Mouse (Mus musculus) embryonic facial prominence, embryonic 10.5 days (tissue): ENCODE results near the gene A230050P20Rik. TPM values are rescaled to one million over a fixed set of nuclear protein-coding genes. Genes with fewer than 3 reads are reported as not detected.

ENCODE experiments used
- DNase-seq: peaks from one replicate; pipeline ENCODE4 v3.0.0-alpha.2; 2017; ENCODE audit warnings: low spot score
- H3K27ac ChIP-seq: fragments of 300-500 bp; sonication (generic); replicated peaks from 2 replicates; pipeline ENCODE4 v1.5.1; 2016; ENCODE audit warnings: mild to moderate bottlenecking
- H3K27me3 ChIP-seq: fragments of 300-500 bp; sonication (generic); replicated peaks from 2 replicates; pipeline ENCODE4 v1.6.1; 2016; ENCODE audit warnings: low read depth, mild to moderate bottlenecking; ENCODE audit not compliant: poor library complexity, severe bottlenecking
- H3K36me3 ChIP-seq: fragments of 300-500 bp; sonication (generic); replicated peaks from 2 replicates; pipeline ENCODE4 v1.6.1; 2016; ENCODE audit warnings: mild to moderate bottlenecking, moderate library complexity
- H3K4me1 ChIP-seq: fragments of 300-500 bp; sonication (generic); 2 replicates; pipeline ENCODE4 v1.6.1; 2016
- H3K4me3 ChIP-seq: fragments of 300-500 bp; sonication (generic); 2 replicates; pipeline ENCODE4 v1.5.1; 2016; ENCODE audit warnings: mild to moderate bottlenecking, moderate library complexity
- H3K9me3 ChIP-seq: fragments of 300-500 bp; sonication (generic); 2 replicates; pipeline ENCODE4 v1.6.1; 2016; ENCODE audit warnings: mild to moderate bottlenecking
- WGBS: fragments of 180-500 bp; shearing (Covaris S2); methylation state at CpG from one replicate; pipeline ENCODE4 v1.1.7; 2016; 5-methylcytosine and 5-hydroxymethylcytosine counted together
- polyA plus RNA-seq: library from polyadenylated mRNA; unstranded; fragments of >200 nt; fragmentation: Nextera tagmentation; extraction: Ambion mirVana; gene quantifications from 2 replicates; pipeline ENCODE4 v1.2.1, GENCODE M21; 2016

The A230050P20Rik gene
- polyA plus RNA-seq, 1 experiment from 2014 or later, result 2.2 TPM

DNA sequence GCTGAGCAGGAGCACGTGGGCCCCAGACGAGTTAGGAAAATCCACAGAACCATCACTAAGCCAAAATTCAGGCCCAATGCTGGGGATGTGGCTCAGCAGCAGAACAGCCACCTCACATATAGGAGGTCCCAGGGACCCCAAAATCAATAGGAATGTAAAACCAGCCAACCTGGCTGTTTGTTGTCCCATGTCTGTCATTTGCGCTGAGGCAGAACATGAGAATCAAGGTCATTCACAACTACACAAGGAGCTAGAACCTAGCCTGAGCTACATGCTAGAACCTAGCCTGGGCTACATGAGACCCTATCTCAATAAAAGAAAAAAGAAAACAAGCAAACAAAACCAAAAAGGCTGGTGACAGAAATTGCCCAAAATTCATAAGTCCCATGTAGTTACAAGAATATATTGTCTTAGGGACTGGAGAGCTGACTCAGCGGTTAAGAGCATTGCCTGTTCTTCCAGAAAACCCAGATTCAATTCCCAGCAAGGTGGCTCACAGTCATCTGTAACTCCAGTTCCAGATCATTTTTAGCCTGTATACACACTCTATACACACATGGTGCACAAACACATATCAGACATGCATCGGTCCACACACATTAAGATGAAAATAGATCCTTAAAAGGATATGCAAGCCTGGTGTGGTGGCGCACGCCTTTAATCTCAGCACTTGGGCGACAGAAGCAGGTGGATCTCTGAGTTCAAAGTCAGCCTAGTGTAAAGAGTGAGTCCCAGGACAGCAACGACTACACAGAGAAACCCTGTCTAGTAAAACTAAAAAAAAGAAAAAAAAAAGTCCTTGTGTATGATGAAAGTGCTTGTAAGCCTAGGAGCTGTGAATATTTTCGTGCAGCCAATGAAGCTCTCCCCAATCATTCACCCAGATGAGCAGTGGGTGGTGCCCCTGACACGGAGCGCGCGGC is 8.9 kb downstream of the A230050P20Rik start:
- no peaks in the 10 kb centered on the region for H3K36me3 ChIP-seq
- H3K9me3 ChIP-seq, result no peaks in the 10 kb centered on the region
- WGBS, result 37% methylated on average over 14 of the region's 14 CpGs
- H3K4me3 ChIP-seq, result peak overlapping the region; percentile 59
- H3K4me1 ChIP-seq, result peaks cover 16% of the 10 kb centered on the region
- no peaks in the 10 kb centered on the region for H3K27me3 ChIP-seq
- H3K27ac ChIP-seq, result peak overlapping the region; percentile 92; the same call in 1 of the 2 replicates
- DNase-seq, result no peak

- Histone ChIP-seq H3K27ac (peak overlapping the region; percentile 92), H3K27me3 (no peaks in the 10 kb centered on the region), H3K4me3 (peak overlapping the region; percentile 59), H3K9me3 (no peaks in the 10 kb centered on the region), H3K36me3 (no peaks in the 10 kb centered on the region), H3K4me1 (peaks cover 16% of the 10 kb centered on the region)
- DNase-seq, result peak; percentile 100
- under 1% methylated on average over 69 of the region's 69 CpGs for WGBS
These were observed 9.7 kb downstream of the A230050P20Rik start for GRCm38 (mm10) chr9:20878041-20878709.

DNA sequence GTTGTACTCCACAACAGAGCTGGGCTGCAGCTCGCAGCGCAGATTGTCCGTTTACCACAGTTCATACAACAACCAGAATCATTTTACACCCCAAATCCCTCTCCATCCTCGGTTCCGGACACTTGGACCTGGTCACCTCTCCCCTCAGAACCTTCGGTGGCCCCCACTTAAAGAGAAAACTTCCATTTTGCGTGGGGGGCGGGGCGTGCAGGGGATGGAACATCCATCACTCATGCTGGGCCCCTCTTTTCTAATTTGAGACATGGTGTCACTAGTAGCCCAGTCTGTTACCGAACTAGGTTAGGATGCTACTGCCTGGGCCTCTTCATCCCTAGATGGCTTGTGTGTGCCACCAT is 10.2 kb downstream of the A230050P20Rik start:
- H3K4me1 ChIP-seq, result peaks cover 16% of the 10 kb centered on the region
- H3K9me3 ChIP-seq, result no peaks in the 10 kb centered on the region
- DNase-seq, result no peak
- WGBS, result 22% methylated on average over 10 of the region's 10 CpGs
- H3K27ac ChIP-seq, result peak overlapping the region; percentile 92
- no peaks in the 10 kb centered on the region for H3K36me3 ChIP-seq
- H3K4me3 ChIP-seq, result peak overlapping the region; percentile 59
- no peaks in the 10 kb centered on the region for H3K27me3 ChIP-seq

DNA sequence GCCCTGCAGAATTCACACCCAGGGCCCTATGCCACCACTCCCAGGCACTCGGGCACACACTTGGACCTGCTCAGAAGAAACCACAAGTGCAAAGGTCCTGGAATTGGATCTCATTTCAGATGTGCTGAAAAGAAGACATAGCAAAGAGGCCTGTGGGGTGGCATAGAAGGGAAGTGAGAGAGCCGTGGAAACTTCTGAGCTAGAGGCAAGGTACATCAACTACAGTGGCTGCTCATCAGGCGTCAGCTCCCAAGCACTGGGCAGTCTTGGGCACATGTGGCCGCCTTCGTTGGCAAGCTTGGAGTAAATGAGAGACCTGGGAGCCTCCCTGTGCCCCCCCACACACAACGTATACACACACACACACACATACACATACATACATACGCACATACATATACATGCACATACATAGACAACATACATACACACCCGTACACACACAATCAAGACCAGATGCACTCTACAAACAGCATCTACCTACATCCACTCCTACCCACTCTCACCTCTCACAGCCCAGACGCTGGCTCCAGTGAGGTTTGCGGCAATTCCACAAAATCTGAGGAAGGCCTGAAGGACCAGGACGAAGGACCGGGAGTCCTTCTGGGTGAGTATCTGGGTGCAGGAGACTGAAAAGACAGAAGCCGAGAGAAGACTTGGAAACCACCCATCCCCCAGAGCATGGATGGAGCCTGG is 10.8 kb downstream of the A230050P20Rik start, which contains the start of gene Angptl6:
Gene Angptl6, minus strand, starts transcription at position 631 of the 696 bp plus-strand sequence.
- H3K27me3 ChIP-seq, result no peaks in the 10 kb centered on the region
- peak within 1 kb of the TSS; percentile 59 for H3K4me3 ChIP-seq
- no peaks in the 10 kb centered on the region for H3K9me3 ChIP-seq
- DNase-seq, result no peak
- H3K36me3 ChIP-seq, result no peaks in the 10 kb centered on the region
- H3K4me1 ChIP-seq, result peaks cover 16% of the 10 kb centered on the region
- 92% methylated on average over 13 of the region's 13 CpGs for WGBS
- H3K27ac ChIP-seq, result peak within 1 kb of the TSS; percentile 92

DNA sequence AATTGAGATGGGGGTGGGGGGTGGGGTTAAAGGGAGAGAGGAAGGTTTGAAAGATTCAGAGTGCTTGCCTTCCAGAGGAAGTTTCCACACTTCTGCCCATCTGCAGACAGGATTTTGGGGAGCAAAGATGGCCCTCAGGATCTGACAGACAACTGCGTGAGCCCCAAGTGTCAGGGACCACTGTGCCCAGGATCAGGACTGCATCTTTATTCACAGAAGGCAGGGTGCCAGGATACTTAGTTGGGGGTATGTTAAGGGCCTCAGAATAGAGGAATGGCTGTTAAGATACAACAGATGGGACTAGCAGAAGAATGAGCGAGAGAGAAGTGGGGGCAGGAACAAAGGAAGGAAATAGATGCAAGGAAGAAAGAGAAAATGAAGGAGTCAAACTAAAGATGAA is 18.1 kb downstream of the A230050P20Rik start:
- DNase-seq, result no peak
- Histone ChIP-seq H3K27ac (no peak overlapping the region), H3K9me3 (peaks cover 6% of the 10 kb centered on the region; the same call in 1 of the 2 replicates), H3K4me1 (peaks cover 7% of the 10 kb centered on the region), H3K36me3 (peaks cover 25% of the 10 kb centered on the region), H3K4me3 (no peak overlapping the region), H3K27me3 (no peaks in the 10 kb centered on the region)
- 96% methylated on average over 2 of the region's 2 CpGs for WGBS

GRCm38 (mm10) chr9:20887191-20887590 is 18.7 kb downstream of the A230050P20Rik start:
- no peak overlapping the region for H3K27ac ChIP-seq
- WGBS, result 85% methylated on average over 6 of the region's 6 CpGs
- peak overlapping the region; percentile 13; the same call in 1 of the 2 replicates for H3K4me3 ChIP-seq

GRCm38 (mm10) chr9:20887704-20888385 is 19.4 kb downstream of the A230050P20Rik start, which contains the start of gene Ppan:
TSS of gene Ppan (plus strand) at chr9:20888175.
- no peaks in the 10 kb centered on the region for H3K27me3 ChIP-seq
- peaks cover 37% of the 10 kb centered on the region for H3K36me3 ChIP-seq
- WGBS, result under 1% methylated on average over 43 of the region's 43 CpGs
- H3K4me3 ChIP-seq, result peak within 1 kb of the TSS; percentile 99
- DNase-seq, result peak; percentile 95
- peaks cover 6% of the 10 kb centered on the region; the same call in 1 of the 2 replicates for H3K9me3 ChIP-seq
- peak within 1 kb of the TSS; percentile 90 for H3K27ac ChIP-seq
- peaks cover 7% of the 10 kb centered on the region for H3K4me1 ChIP-seq

More at GRCm38 (mm10) chr9:20887191-20887590, 18.7 kb downstream of the A230050P20Rik start:
- DNase-seq, result no peak
- H3K36me3 ChIP-seq, result peaks cover 31% of the 10 kb centered on the region
- H3K9me3 ChIP-seq, result peaks cover 6% of the 10 kb centered on the region; the same call in 1 of the 2 replicates
- peaks cover 7% of the 10 kb centered on the region for H3K4me1 ChIP-seq
- no peaks in the 10 kb centered on the region for H3K27me3 ChIP-seq

- H3K27me3 ChIP-seq, result no peaks in the 10 kb centered on the region
- peaks cover 6% of the 10 kb centered on the region; the same call in 1 of the 2 replicates for H3K9me3 ChIP-seq
- H3K27ac ChIP-seq, result peak overlapping the region; percentile 90
- 0% methylated on average over 30 of the region's 30 CpGs for WGBS
- H3K36me3 ChIP-seq, result peaks cover 43% of the 10 kb centered on the region
- peak overlapping the region; percentile 99 for H3K4me3 ChIP-seq
- DNase-seq, result no peak
- H3K4me1 ChIP-seq, result peaks cover 7% of the 10 kb centered on the region
These were observed 19.9 kb downstream of the A230050P20Rik start for GRCm38 (mm10) chr9:20888386-20888765.

GRCm38 (mm10) chr9:20889185-20890141 is 21.0 kb downstream of the A230050P20Rik start:
- H3K36me3 ChIP-seq, result peaks cover 54% of the 10 kb centered on the region
- peaks cover 7% of the 10 kb centered on the region for H3K4me1 ChIP-seq
- 85% methylated on average over 29 of the region's 29 CpGs for WGBS
- H3K4me3 ChIP-seq, result peak overlapping the region; percentile 99
- DNase-seq, result no peak
- H3K27me3 ChIP-seq, result no peaks in the 10 kb centered on the region
- peaks cover 6% of the 10 kb centered on the region; the same call in 1 of the 2 replicates for H3K9me3 ChIP-seq
- no peak overlapping the region; the same call in 1 of the 2 replicates for H3K27ac ChIP-seq

GRCm38 (mm10) chr9:20890411-20890810 is 22.0 kb downstream of the A230050P20Rik start:
- Histone ChIP-seq H3K36me3 (peaks cover 63% of the 10 kb centered on the region), H3K4me1 (peaks cover 7% of the 10 kb centered on the region), H3K4me3 (0 out of 2 replicates have a peak overlapping the region, but pooled peaks have one; percentile 99), H3K27me3 (no peaks in the 10 kb centered on the region), H3K27ac (no peak overlapping the region), H3K9me3 (no peaks in the 10 kb centered on the region)
- 91% methylated on average over 5 of the region's 5 CpGs for WGBS
- no peak for DNase-seq
